Mouse (Mus musculus) limb, embryonic 14.5 days (tissue): ENCODE results near the gene Lrrc56. TPM values are rescaled to one million over a fixed set of nuclear protein-coding genes. Genes with fewer than 3 reads are reported as not detected.

Source experiments
- ATAC-seq: fragments of 200-750 bp; cut with Nextera tagmentation; 2 replicates; pipeline ENCODE4 v1.8.0; 2017; ENCODE audit warnings: low read depth, moderate number of reproducible peaks, moderate TSS enrichment; ENCODE audit not compliant: low FRiP score
- DNase-seq: peaks from one replicate; pipeline ENCODE4 v3.0.0-alpha.2; 2015; ENCODE audit warnings: low spot score
- H3K27ac ChIP-seq: fragments of 300-500 bp; sonication (generic); replicated peaks from 2 replicates; pipeline ENCODE4 v1.5.1; 2014; ENCODE audit warnings: low read depth, mild to moderate bottlenecking, low read length, moderate library complexity, mixed read lengths
- H3K27me3 ChIP-seq: fragments of 300-500 bp; sonication (generic); 2 replicates; pipeline ENCODE4 v1.6.1; 2014; ENCODE audit warnings: low read length, mixed read lengths; ENCODE audit not compliant: control insufficient read depth, insufficient read depth
- H3K36me3 ChIP-seq: fragments of 300-500 bp; sonication (generic); 2 replicates; pipeline ENCODE4 v1.6.1; 2014; ENCODE audit warnings: mild to moderate bottlenecking, low read length, moderate library complexity, mixed read lengths; ENCODE audit not compliant: control insufficient read depth, insufficient read depth
- H3K4me1 ChIP-seq: fragments of 300-500 bp; sonication (generic); 2 replicates; pipeline ENCODE4 v1.6.1; 2014; ENCODE audit warnings: antibody characterized with exemption, low read length, mixed read lengths; ENCODE audit not compliant: control insufficient read depth, insufficient read depth
- H3K4me2 ChIP-seq: fragments of 300-500 bp; sonication (generic); replicated peaks from 2 replicates; pipeline ENCODE4 v1.6.1; 2014; ENCODE audit warnings: low read depth, mild to moderate bottlenecking, low read length, moderate library complexity; ENCODE audit not compliant: severe bottlenecking
- H3K4me3 ChIP-seq: fragments of 300-500 bp; sonication (generic); replicated peaks from 2 replicates; pipeline ENCODE4 v1.5.1; 2014; ENCODE audit warnings: low read length
- H3K9ac ChIP-seq: fragments of 300-500 bp; sonication (generic); 2 replicates; pipeline ENCODE4 v1.6.1; 2014; ENCODE audit warnings: mild to moderate bottlenecking, low read depth, low read length, moderate library complexity; ENCODE audit not compliant: severe bottlenecking
- H3K9me3 ChIP-seq: fragments of 300-500 bp; sonication (generic); 2 replicates; pipeline ENCODE4 v1.6.1; 2016; ENCODE audit warnings: low read length; ENCODE audit not compliant: control insufficient read depth
- POLR2A ChIP-seq: fragments of 200-500 bp; IDR thresholded peaks from 2 replicates; pipeline ENCODE4 v1.8.0; 2012; ENCODE audit warnings: inconsistent platforms, mild to moderate bottlenecking, moderate library complexity, borderline replicate concordance; ENCODE audit not compliant: insufficient read depth, insufficient read length; ENCODE audit errors: extremely low read depth
- WGBS: fragments of 180-500 bp; shearing (Covaris S2); extraction: QIAGEN DNeasy Blood & Tissue Kit; methylation state at CpG from one replicate; pipeline ENCODE4 v1.1.7; 2014; 5-methylcytosine and 5-hydroxymethylcytosine counted together
- polyA plus RNA-seq, 2 experiments: library from polyadenylated mRNA; depleted of rRNA in 1 of 2; stranded (reverse) in 1 of 2; unstranded in 1 of 2; fragments of >200 nt; fragmentation: Nextera tagmentation in 1 of 2; extraction: Ambion mirVana in 1 of 2; gene quantifications; 2 replicates each; pipeline versions ENCODE4 v1.2.1 to v1.2.3; 2012 to 2014

The Lrrc56 gene
- polyA plus RNA-seq, 2 experiments = 5.8 to 14.8 TPM

- Histone ChIP-seq H3K4me2 (no peak overlapping the region), H3K4me3 (no peak overlapping the region), H3K9ac (no peak overlapping the region), H3K4me1 (no peaks in the 10 kb centered on the region), H3K27ac (no peak overlapping the region), H3K36me3 (no peaks in the 10 kb centered on the region), H3K9me3 (no peaks in the 10 kb centered on the region), H3K27me3 (no peaks in the 10 kb centered on the region)
- WGBS = 90% methylated on average over 18 of the region's 18 CpGs
- TF ChIP-seq POLR2A = no peak
- ATAC-seq = no peak
- no peak for DNase-seq
Observed at GRCm38 (mm10) chr7:141206182-141206937, 12.4 kb downstream of the Lrrc56 start.

DNA sequence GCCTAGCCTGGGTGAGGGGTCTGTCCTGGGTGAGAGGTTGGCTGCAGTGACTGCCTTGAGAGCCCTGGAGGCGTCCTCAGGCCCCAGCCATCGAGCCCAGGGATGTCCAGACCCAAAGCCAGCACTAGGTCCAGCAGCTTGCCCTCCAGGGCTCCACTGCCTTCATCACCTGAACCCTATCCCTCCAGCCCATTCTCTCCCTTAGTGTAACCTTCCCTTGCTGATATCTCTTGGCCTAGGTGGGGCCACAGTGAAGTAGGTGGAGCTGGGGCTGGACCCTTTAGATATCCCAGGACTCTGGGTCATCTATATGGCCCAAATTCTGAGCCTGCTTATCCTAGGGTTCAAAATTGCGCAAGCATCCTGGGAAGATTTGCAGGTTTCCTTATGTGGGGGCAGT, 15.6 kb downstream of the Lrrc56 start:
- Histone ChIP-seq H3K27ac (no peak overlapping the region), H3K4me2 (no peak overlapping the region), H3K36me3 (no peaks in the 10 kb centered on the region), H3K4me1 (no peaks in the 10 kb centered on the region), H3K4me3 (no peak overlapping the region), H3K9me3 (no peaks in the 10 kb centered on the region), H3K9ac (no peak overlapping the region), H3K27me3 (no peaks in the 10 kb centered on the region)
- no peak for TF ChIP-seq POLR2A
- ATAC-seq (no peak), DNase-seq (no peak)
- 79% methylated on average over 3 of the region's 3 CpGs for WGBS

DNA sequence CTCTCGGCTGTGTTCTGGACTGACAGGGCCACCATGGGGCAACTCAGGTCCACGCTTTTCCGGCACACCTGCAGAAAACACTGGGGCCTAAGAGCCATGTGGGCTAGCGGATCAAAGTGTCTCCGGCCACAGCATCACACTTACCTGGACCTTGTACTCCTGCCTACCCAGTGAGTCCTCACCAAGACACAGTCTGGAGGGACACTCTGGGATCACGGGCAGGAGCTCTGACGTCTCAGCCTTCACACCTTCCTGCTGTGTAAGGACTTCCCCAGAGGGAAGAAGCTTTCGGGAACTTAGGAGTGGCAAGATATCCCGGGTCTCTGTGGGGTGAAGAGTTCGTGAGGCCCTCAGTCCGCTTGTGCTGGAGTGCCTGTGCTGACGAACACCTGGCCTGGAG, 16.2 kb downstream of the Lrrc56 start:
- H3K36me3 ChIP-seq = no peaks in the 10 kb centered on the region
- no peaks in the 10 kb centered on the region for H3K9me3 ChIP-seq
- no peak overlapping the region for H3K4me3 ChIP-seq
- no peak for TF ChIP-seq POLR2A
- ATAC-seq (no peak), DNase-seq (no peak)
- 73% methylated on average over 12 of the region's 12 CpGs for WGBS
- H3K4me2 ChIP-seq = no peak overlapping the region
- H3K27ac ChIP-seq = no peak overlapping the region
- H3K4me1 ChIP-seq = no peaks in the 10 kb centered on the region
- no peak overlapping the region for H3K9ac ChIP-seq
- no peaks in the 10 kb centered on the region for H3K27me3 ChIP-seq

DNA sequence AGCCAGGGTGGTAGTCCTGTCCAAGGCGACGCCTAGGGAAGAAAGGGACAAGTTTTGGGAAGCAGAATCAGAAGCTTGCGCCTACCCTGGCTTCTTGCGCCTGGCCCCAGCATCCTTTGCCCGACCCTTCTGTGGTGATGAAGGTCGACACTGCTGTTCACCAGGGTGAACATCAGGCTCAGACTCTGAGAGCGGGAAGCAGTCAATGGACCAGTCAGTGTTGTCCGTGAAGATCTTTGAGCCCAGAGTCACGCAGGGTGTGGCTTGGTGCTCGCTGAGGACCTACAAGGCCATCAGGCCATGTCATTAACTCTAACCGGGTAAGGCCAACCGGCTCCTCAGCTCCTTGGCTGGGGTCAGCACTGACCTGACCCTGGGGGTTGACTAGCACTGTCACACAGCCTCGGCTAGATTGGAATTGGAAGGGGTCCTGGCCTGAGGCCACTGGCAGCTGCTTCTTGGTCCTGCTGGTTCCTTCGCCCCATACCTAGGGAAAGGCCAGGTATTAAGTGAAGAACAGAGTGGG, 16.7 kb downstream of the Lrrc56 start:
- H3K4me3 ChIP-seq = no peak overlapping the region
- no peaks in the 10 kb centered on the region for H3K36me3 ChIP-seq
- no peak overlapping the region for H3K4me2 ChIP-seq
- H3K4me1 ChIP-seq = no peaks in the 10 kb centered on the region
- DNase-seq (no peak), ATAC-seq (no peak)
- no peaks in the 10 kb centered on the region for H3K27me3 ChIP-seq
- H3K9me3 ChIP-seq = no peaks in the 10 kb centered on the region
- no peak for TF ChIP-seq POLR2A
- H3K9ac ChIP-seq = no peak overlapping the region
- 84% methylated on average over 14 of the region's 14 CpGs for WGBS
- no peak overlapping the region for H3K27ac ChIP-seq

GRCm38 (mm10) chr7:141213133-141213532, 19.2 kb downstream of the Lrrc56 start:
- no peak for DNase-seq
- Histone ChIP-seq H3K4me2 (no peak overlapping the region), H3K36me3 (peaks cover 10% of the 10 kb centered on the region), H3K9me3 (no peaks in the 10 kb centered on the region), H3K4me3 (no peak overlapping the region), H3K9ac (no peak overlapping the region), H3K4me1 (peaks cover 5% of the 10 kb centered on the region; the same call in 1 of the 2 replicates), H3K27ac (no peak overlapping the region), H3K27me3 (no peaks in the 10 kb centered on the region)
- 76% methylated on average over 3 of the region's 3 CpGs for WGBS
- ATAC-seq = no peak
- no peak for TF ChIP-seq POLR2A
